Mouse (Mus musculus) kidney, postnatal 0 days (tissue): ENCODE measurements around the gene Ccdc184. TPM values are rescaled to one million over a fixed set of nuclear protein-coding genes. Genes with fewer than 3 reads are reported as not detected.

Source experiments
- ATAC-seq: fragments of 200-750 bp; cut with Nextera tagmentation; replicated peaks from 2 replicates; pipeline ENCODE4 v1.8.0; 2017; ENCODE audit warnings: low read depth, moderate number of reproducible peaks, moderate TSS enrichment, moderate library complexity; ENCODE audit not compliant: low FRiP score
- DNase-seq: peaks from one replicate; pipeline ENCODE4 v3.0.0-alpha.2; 2016; ENCODE audit warnings: low spot score
- H3K27ac ChIP-seq: fragments of 300-500 bp; sonication (generic); 2 replicates; pipeline ENCODE4 v1.5.1; 2014; ENCODE audit warnings: mild to moderate bottlenecking
- H3K27me3 ChIP-seq: fragments of 300-500 bp; sonication (generic); 2 replicates; pipeline ENCODE4 v1.6.1; 2014; ENCODE audit warnings: low read length, mixed read lengths; ENCODE audit not compliant: insufficient read depth
- H3K36me3 ChIP-seq: fragments of 300-500 bp; sonication (generic); 2 replicates; pipeline ENCODE4 v1.6.1; 2014; ENCODE audit warnings: low read length, mixed read lengths; ENCODE audit not compliant: insufficient read depth
- H3K4me1 ChIP-seq: fragments of 300-500 bp; sonication (generic); replicated peaks from 2 replicates; pipeline ENCODE4 v1.6.1; 2014; ENCODE audit warnings: antibody characterized with exemption, low read length, mixed read lengths; ENCODE audit not compliant: insufficient read depth
- H3K4me2 ChIP-seq: fragments of 300-500 bp; sonication (generic); 2 replicates; pipeline ENCODE4 v1.6.1; 2014; ENCODE audit warnings: mild to moderate bottlenecking, low read length, moderate library complexity, mixed read lengths
- H3K4me3 ChIP-seq: fragments of 300-500 bp; sonication (generic); replicated peaks from 2 replicates; pipeline ENCODE4 v1.5.1; 2014; ENCODE audit warnings: low read depth, low read length
- H3K9ac ChIP-seq: fragments of 300-500 bp; sonication (generic); 2 replicates; pipeline ENCODE4 v1.6.1; 2014; ENCODE audit warnings: low read depth, low read length
- H3K9me3 ChIP-seq: fragments of 300-500 bp; sonication (generic); replicated peaks from 2 replicates; pipeline ENCODE4 v1.6.1; 2016; ENCODE audit warnings: low read length, inconsistent platforms, mixed read lengths
- CTCF ChIP-seq: IDR thresholded peaks from 2 replicates; pipeline ENCODE4 v1.5.1; 2016; ENCODE audit warnings: antibody characterized with exemption, low read depth, mild to moderate bottlenecking, moderate library complexity
- WGBS: fragments of 180-500 bp; shearing (Covaris S2); extraction: QIAGEN DNeasy Blood & Tissue Kit; methylation state at CpG from one replicate; pipeline ENCODE4 v1.1.7; 2014; 5-methylcytosine and 5-hydroxymethylcytosine counted together
- polyA plus RNA-seq: library from polyadenylated mRNA; unstranded; fragments of >200 nt; fragmentation: Nextera tagmentation; extraction: Ambion mirVana; gene quantifications from 2 replicates; pipeline ENCODE4 v1.2.1, GENCODE M21; 2015

The Ccdc184 gene
- polyA plus RNA-seq, 1 experiment from 2014 or later: 1.7 TPM

DNA sequence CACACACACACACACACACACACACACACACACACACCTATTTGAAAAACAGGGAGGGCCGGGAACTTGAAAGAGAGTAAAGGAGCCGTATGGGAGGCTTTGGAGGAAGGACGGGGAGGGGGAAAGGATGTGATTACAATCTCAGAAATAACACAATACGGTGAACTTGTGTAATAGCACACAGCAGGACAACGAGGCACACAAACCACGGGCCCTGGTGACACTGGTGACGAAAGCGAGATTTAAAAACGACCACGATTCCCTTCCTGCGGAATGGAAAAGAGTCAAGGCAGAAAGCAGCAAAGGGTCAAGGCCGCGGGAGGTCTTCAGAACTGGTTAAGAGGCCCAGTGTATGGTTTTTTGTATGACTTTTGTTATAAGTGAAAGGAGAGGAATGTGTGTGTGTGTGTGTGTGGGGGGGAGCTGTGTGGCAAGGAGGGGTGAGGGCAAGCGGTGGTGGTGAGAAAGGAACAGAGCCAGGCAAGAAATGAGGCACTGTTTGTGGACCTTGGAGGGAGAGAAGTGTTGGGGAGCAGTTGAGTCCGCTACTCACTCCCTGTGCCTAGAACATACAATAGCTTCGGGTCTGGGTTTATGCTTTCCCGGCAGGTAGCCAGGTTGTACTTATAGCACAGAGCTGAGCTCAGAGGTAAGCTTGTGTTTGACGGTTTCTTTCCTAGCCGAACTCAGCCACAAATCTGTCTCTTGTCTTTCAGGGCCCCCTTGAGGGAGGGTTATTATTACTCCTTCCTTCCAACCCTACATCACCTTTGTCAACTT is 5.7 kb upstream of the Ccdc184 start:
- H3K27me3 ChIP-seq: 0 out of 2 replicates have a peak, but pooled peaks cover under 1% of the 10 kb centered on the region
- ATAC-seq: no peak
- no peak overlapping the region for H3K4me3 ChIP-seq
- no peak overlapping the region for H3K4me2 ChIP-seq
- WGBS: 60% methylated on average over 19 of the region's 19 CpGs
- no peak overlapping the region for H3K9ac ChIP-seq
- no peak for TF ChIP-seq CTCF
- H3K9me3 ChIP-seq: no peaks in the 10 kb centered on the region
- no peak overlapping the region for H3K27ac ChIP-seq
- H3K4me1 ChIP-seq: no peaks in the 10 kb centered on the region
- DNase-seq: no peak
- H3K36me3 ChIP-seq: no peaks in the 10 kb centered on the region

DNA sequence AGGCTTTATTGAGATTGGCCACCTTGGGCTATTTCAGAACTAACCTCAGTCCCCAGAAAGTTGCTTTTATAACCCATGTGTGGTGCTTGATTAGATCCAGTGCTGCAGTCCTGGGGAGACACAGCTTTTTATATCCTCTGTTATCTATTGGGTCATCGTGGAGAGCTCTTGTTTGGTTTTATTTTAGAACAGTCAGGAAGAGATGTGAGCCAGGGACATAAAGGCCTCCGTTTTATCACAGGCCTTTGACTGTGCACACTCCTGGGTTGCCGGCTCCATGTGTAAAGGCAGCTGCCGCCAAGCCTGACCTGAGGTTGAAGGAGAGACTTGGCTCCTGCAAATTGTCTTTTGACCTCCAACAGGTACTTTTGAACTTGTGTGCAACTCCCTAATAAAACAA is 4.4 kb upstream of the Ccdc184 start:
- Histone ChIP-seq H3K9ac (no peak overlapping the region), H3K9me3 (no peaks in the 10 kb centered on the region), H3K27ac (no peak overlapping the region), H3K4me3 (no peak overlapping the region), H3K4me2 (no peak overlapping the region), H3K36me3 (no peaks in the 10 kb centered on the region), H3K4me1 (no peaks in the 10 kb centered on the region), H3K27me3 (peaks cover 12% of the 10 kb centered on the region; the same call in 1 of the 2 replicates)
- TF ChIP-seq CTCF: no peak
- ATAC-seq (no peak), DNase-seq (no peak)
- WGBS: 44% methylated on average over 4 of the region's 4 CpGs

DNA sequence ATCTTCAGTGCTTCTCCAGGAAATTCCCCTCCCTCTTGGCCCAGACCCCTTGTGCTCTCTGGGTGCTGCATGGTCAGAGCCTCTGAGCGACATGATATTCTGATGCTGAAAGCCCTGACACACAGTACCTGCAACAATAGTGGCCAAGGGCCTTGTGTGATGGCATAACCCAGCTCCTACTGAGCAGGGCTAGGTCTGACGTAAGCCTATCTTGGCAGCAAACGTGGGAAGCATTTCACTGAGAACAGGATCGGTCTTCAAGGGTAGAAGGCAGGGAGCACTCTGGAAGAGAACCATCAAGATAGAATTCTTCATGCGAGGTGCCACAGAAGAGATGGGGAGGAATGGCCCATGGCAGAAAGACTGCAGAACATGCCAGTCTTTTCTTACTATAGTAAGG is 1.4 kb upstream of the Ccdc184 start, which contains the start of gene Asb8:
Gene Asb8, minus strand, starts transcription at position 101 of the 400 bp plus-strand sequence.
- WGBS: 84% methylated on average over 5 of the region's 5 CpGs
- peaks cover 29% of the 10 kb centered on the region for H3K27me3 ChIP-seq

DNA sequence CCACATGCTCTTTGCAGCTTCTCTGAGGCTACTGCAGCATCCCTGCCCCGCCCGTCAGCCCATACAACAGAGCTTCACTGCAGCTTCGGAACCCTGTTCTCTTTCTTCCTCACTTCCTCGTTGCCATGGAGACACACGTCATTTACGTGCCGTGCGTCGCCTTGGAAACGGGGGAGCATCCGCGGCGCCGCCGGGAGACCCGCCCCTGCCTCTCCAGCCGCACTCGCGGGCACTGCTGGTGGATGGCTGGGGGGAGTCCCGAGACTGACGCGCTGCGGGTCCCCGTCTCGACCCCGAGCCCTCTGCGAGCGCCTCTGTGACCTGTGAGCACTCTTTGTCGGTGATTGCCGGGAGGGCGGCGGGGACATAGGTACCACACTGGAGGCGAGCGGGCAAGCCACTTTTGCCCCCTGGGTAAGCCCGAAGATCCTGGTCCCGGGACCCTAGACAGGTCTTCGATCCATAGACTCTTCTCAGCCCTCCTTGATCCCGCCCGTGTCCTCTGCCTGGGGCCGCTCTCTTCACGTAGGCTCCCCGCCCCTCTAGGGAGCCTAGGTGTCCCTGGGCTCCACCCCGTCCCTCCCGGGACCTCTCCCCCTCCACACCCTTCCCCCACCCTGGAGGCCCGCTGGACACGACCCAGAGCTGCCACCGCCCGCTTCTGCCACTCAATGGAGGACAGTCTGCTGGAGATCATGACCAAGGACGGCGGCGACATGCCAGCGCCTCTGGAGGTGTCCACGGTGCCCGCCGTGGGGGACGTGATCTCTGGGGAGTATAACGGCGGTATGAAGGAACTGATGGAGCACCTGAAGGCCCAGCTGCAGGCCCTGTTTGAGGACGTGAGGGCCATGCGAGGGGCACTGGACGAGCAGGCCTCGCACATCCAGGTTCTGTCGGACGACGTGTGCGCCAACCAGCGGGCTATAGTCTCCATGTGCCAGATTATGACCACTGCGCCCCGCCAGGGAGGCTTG is 975 bp downstream of the Ccdc184 start:
- Histone ChIP-seq H3K9ac (no peak overlapping the region), H3K27me3 (peaks cover 29% of the 10 kb centered on the region), H3K36me3 (no peaks in the 10 kb centered on the region), H3K4me2 (peak overlapping the region; percentile 56), H3K27ac (no peak overlapping the region), H3K9me3 (no peaks in the 10 kb centered on the region), H3K4me3 (peak overlapping the region; percentile 33), H3K4me1 (0 out of 2 replicates have a peak, but pooled peaks cover 6% of the 10 kb centered on the region)
- no peak for TF ChIP-seq CTCF
- ATAC-seq (peak; percentile 75), DNase-seq (peak; percentile 92)
- 1% methylated on average over 69 of the region's 69 CpGs for WGBS

More for the DNA sequence above, 1.4 kb upstream of the Ccdc184 start, which contains the start of gene Asb8:
- Histone ChIP-seq H3K4me1 (0 out of 2 replicates have a peak, but pooled peaks cover 6% of the 10 kb centered on the region), H3K27ac (no peak within 1 kb of the TSS), H3K9me3 (no peaks in the 10 kb centered on the region), H3K4me3 (no peak within 1 kb of the TSS), H3K9ac (no peak within 1 kb of the TSS), H3K4me2 (no peak within 1 kb of the TSS), H3K36me3 (no peaks in the 10 kb centered on the region)
- ATAC-seq (no peak), DNase-seq (no peak)
- no peak for TF ChIP-seq CTCF

DNA sequence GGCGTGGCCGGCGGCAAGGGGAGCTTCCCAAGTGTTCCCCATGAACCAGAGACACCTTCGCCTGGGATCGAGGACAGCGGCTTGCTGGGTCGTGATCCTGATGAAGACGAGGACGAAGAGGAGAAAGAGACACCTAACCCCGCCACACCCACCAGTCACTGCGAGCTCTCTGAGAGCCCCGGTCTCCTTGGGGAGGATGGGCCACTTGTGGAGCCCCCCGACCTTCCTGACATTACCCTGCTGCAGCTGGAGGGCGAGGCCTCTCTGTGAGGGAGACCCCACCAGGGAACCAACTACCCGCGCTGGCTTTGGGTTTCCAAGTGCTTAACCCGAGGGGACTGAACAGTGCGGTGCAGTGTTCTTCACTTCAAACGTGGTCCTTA is 1.7 kb downstream of the Ccdc184 start:
- Histone ChIP-seq H3K9ac (no peak overlapping the region), H3K27ac (no peak overlapping the region), H3K27me3 (peaks cover 29% of the 10 kb centered on the region), H3K4me2 (no peak overlapping the region), H3K4me3 (peak overlapping the region; percentile 33; the same call in 1 of the 2 replicates), H3K9me3 (no peaks in the 10 kb centered on the region), H3K4me1 (0 out of 2 replicates have a peak, but pooled peaks cover 6% of the 10 kb centered on the region), H3K36me3 (no peaks in the 10 kb centered on the region)
- DNase-seq (no peak), ATAC-seq (0 out of 2 replicates have a peak, but pooled peaks have one; percentile 5)
- TF ChIP-seq CTCF: no peak
- 8% methylated on average over 19 of the region's 19 CpGs for WGBS

DNA sequence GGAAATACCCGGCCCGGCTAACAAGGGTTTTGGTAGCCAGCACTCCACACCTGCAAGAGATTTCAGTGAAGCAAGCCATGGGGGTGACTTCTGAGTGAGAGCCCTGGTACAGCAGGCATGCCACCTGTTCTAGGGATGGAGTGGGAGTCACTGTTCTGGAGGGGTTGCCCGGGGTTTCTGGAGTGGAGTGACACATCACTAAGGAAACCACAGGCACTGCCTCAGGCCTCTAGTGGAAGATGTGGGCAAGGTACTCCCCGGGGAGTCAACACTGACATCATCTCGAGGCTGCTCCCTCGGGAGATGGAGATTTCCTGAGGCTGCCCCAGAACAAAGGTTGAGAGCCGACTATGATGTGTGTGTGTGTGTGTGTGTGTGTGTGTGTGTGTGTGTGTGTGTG is 3.4 kb downstream of the Ccdc184 start:
- Histone ChIP-seq H3K9ac (no peak overlapping the region), H3K4me3 (no peak overlapping the region), H3K36me3 (no peaks in the 10 kb centered on the region), H3K9me3 (no peaks in the 10 kb centered on the region), H3K27ac (no peak overlapping the region), H3K27me3 (peaks cover 29% of the 10 kb centered on the region), H3K4me2 (no peak overlapping the region), H3K4me1 (0 out of 2 replicates have a peak, but pooled peaks cover 6% of the 10 kb centered on the region)
- ATAC-seq (no peak), DNase-seq (peak; percentile 30)
- TF ChIP-seq CTCF: no peak
- 28% methylated on average over 7 of the region's 7 CpGs for WGBS
